Mouse (Mus musculus) CH12.LX (cell line): ENCODE results near the gene Tgif2. TPM values are rescaled to one million over a fixed set of nuclear protein-coding genes. Genes with fewer than 3 reads are reported as not detected.
A peak's percentile ranks its signal among the peaks of the same experiment; 100 is the strongest.
"Not testable (repeated sequence)": the region's sequence is repeated elsewhere in the genome, so short reads cannot be mapped to it uniquely, and the experiment has no call there.

Source experiments
- DNase-seq: peaks from one replicate; pipeline ENCODE4 v3.0.0-alpha.2; 2013; ENCODE audit errors: extremely low read depth
- H3K27ac ChIP-seq: 2 replicates; pipeline ENCODE4 v1.5.1; 2012; ENCODE audit warnings: low read depth, mild to moderate bottlenecking, control low read depth, moderate library complexity; ENCODE audit not compliant: insufficient read depth
- H3K27me3 ChIP-seq: replicated peaks from 2 replicates; pipeline ENCODE3; 2012; ENCODE audit warnings: inconsistent platforms
- H3K36me3 ChIP-seq, 2 experiments: replicated peaks in 1 of 2; 2 replicates each; pipeline versions ENCODE3 to v1.6.1; 2012; ENCODE audit warnings: inconsistent platforms in 1 of 2, low read length in 1 of 2, mild to moderate bottlenecking in 1 of 2, mixed read lengths in 1 of 2, moderate library complexity in 1 of 2; ENCODE audit not compliant: control insufficient read depth in 1 of 2, insufficient read depth in 1 of 2
- H3K4me1 ChIP-seq, 2 experiments: 2 replicates each; pipeline ENCODE4 v1.6.1; 2012; ENCODE audit warnings: inconsistent platforms in 1 of 2, moderate library complexity in 1 of 2; ENCODE audit not compliant: insufficient read depth in 2 of 2, control insufficient read depth in 1 of 2
- H3K4me2 ChIP-seq: 2 replicates; pipeline ENCODE4 v1.6.1; 2012; ENCODE audit warnings: low read depth, mild to moderate bottlenecking, control low read depth; ENCODE audit not compliant: poor library complexity, insufficient read depth, severe bottlenecking
- H3K4me3 ChIP-seq, 3 experiments: fragments of 150-350 bp in 1 of 3; sonication (generic) in 1 of 3; replicated peaks in 1 of 3; 2 replicates each; pipeline versions ENCODE3 to v1.5.1; 2011 to 2012; ENCODE audit warnings: low read depth in 2 of 3, low read length in 2 of 3, mild to moderate bottlenecking in 2 of 3, moderate library complexity in 2 of 3, control low read depth in 1 of 3, improper control_type of control experiment in 1 of 3, inconsistent platforms in 1 of 3, mixed read lengths in 1 of 3; ENCODE audit not compliant: poor library complexity in 1 of 3
- H3K79me2 ChIP-seq: replicated peaks from 2 replicates; pipeline ENCODE4 v1.6.1; 2012; ENCODE audit warnings: mild to moderate bottlenecking, moderate library complexity; ENCODE audit not compliant: control insufficient read depth, poor library complexity, insufficient read depth, severe bottlenecking; ENCODE audit errors: extremely low read depth
- H3K9ac ChIP-seq: 2 replicates; pipeline ENCODE4 v1.6.1; 2012; ENCODE audit warnings: low read depth, mild to moderate bottlenecking, control low read depth, moderate library complexity; ENCODE audit not compliant: insufficient read depth
- H3K9me3 ChIP-seq: replicated peaks from 2 replicates; pipeline ENCODE3; 2012; ENCODE audit warnings: low read length, inconsistent platforms, mixed read lengths
- CHD1 ChIP-seq: IDR thresholded peaks from 2 replicates; pipeline ENCODE4 v1.6.1; 2012; ENCODE audit warnings: low read depth, low read length, improper control_type of control experiment, inconsistent platforms
- CHD2 ChIP-seq: IDR thresholded peaks from 2 replicates; pipeline ENCODE4 v1.6.1; 2011; ENCODE audit warnings: low read length, improper control_type of control experiment
- CTCF ChIP-seq, 2 experiments: IDR thresholded peaks in 1 of 2; conservative IDR thresholded peaks in 1 of 2; 2 replicates each; pipeline ENCODE4 v1.5.1; 2011 to 2012; ENCODE audit warnings: low read depth in 2 of 2, low read length in 2 of 2, improper control_type of control experiment in 1 of 2, inconsistent platforms in 1 of 2, mild to moderate bottlenecking in 1 of 2, moderate library complexity in 1 of 2
- ELF1 ChIP-seq: IDR thresholded peaks from 2 replicates; pipeline ENCODE4 v1.6.1; 2014; ENCODE audit warnings: low read depth, mild to moderate bottlenecking, inconsistent platforms, low read length, improper control_type of control experiment
- EP300 ChIP-seq: IDR thresholded peaks from 2 replicates; pipeline ENCODE4 v1.6.1; 2011; ENCODE audit warnings: low read length, improper control_type of control experiment
- ETS1 ChIP-seq: conservative IDR thresholded peaks from 2 replicates; pipeline ENCODE4 v1.6.1; 2012; ENCODE audit warnings: low read depth, mild to moderate bottlenecking, inconsistent platforms, low read length, improper control_type of control experiment, moderate library complexity
- HCFC1 ChIP-seq: IDR thresholded peaks from 2 replicates; pipeline ENCODE4 v1.6.1; 2012; ENCODE audit warnings: low read depth, mild to moderate bottlenecking, inconsistent platforms, low read length, improper control_type of control experiment
- JUN ChIP-seq: IDR thresholded peaks from 2 replicates; pipeline ENCODE4 v1.6.1; 2011; ENCODE audit warnings: low read depth, mild to moderate bottlenecking, low read length, improper control_type of control experiment, moderate library complexity; ENCODE audit not compliant: insufficient read depth
- MAZ ChIP-seq: IDR thresholded peaks from 2 replicates; pipeline ENCODE4 v1.6.1; 2012; ENCODE audit warnings: low read depth, mild to moderate bottlenecking, inconsistent platforms, low read length, improper control_type of control experiment, moderate library complexity
- NELFE ChIP-seq: IDR thresholded peaks from 2 replicates; pipeline ENCODE4 v1.6.1; 2011; ENCODE audit warnings: low read depth, low read length, improper control_type of control experiment
- PAX5 ChIP-seq: IDR thresholded peaks from 2 replicates; pipeline ENCODE4 v1.6.1; 2012; ENCODE audit warnings: low read length, inconsistent platforms, mixed read lengths
- RAD21 ChIP-seq: IDR thresholded peaks from 2 replicates; pipeline ENCODE4 v1.6.1; 2011; ENCODE audit warnings: low read depth, mild to moderate bottlenecking, low read length, improper control_type of control experiment, moderate library complexity
- RCOR1 ChIP-seq: conservative IDR thresholded peaks from 2 replicates; pipeline ENCODE4 v1.6.1; 2012; ENCODE audit warnings: low read depth, mild to moderate bottlenecking, inconsistent platforms, low read length, improper control_type of control experiment
- SIN3A ChIP-seq: IDR thresholded peaks from 2 replicates; pipeline ENCODE4 v1.6.1; 2012; ENCODE audit warnings: low read length, improper control_type of control experiment, inconsistent platforms
- SMC3 ChIP-seq: IDR thresholded peaks from 2 replicates; pipeline ENCODE4 v1.6.1; 2011; ENCODE audit warnings: low read depth, low read length, improper control_type of control experiment
- TCF12 ChIP-seq: IDR thresholded peaks from 2 replicates; pipeline ENCODE4 v1.6.1; 2014; ENCODE audit warnings: low read depth, mild to moderate bottlenecking, inconsistent platforms, low read length, improper control_type of control experiment
- UBTF ChIP-seq: IDR thresholded peaks from 2 replicates; pipeline ENCODE4 v1.6.1; 2012; ENCODE audit warnings: low read depth, mild to moderate bottlenecking, inconsistent platforms, low read length, improper control_type of control experiment, moderate library complexity
- ZC3H11A ChIP-seq: IDR thresholded peaks from 2 replicates; pipeline ENCODE4 v1.6.1; 2012; ENCODE audit warnings: low read depth, mild to moderate bottlenecking, inconsistent platforms, low read length, improper control_type of control experiment
- ZKSCAN1 ChIP-seq: IDR thresholded peaks from 2 replicates; pipeline ENCODE4 v1.6.1; 2012; ENCODE audit warnings: low read depth, inconsistent platforms, low read length, improper control_type of control experiment, borderline replicate concordance
- ZMIZ1 ChIP-seq: IDR thresholded peaks from 2 replicates; pipeline ENCODE4 v1.6.1; 2012; ENCODE audit warnings: low read depth, mild to moderate bottlenecking, inconsistent platforms, low read length, improper control_type of control experiment
- dilution Hi-C: fragments of 300-500 bp; cut with MboI; formaldehyde crosslinking; loops from 2 replicates; pipeline ENCODE4 v1.14.3; 2020; ENCODE audit warnings: low sequenced_read_pairs; ENCODE audit not compliant: extremely low pct_unique_long_range_greater_than_20kb, extremely low pct_ligation_motif_present
- in situ Hi-C: fragments of 300-500 bp; cut with MboI; formaldehyde crosslinking; loops from 3 replicates; pipeline ENCODE4 v1.14.3; 2019; ENCODE audit warnings: low sequenced_read_pairs, low pct_ligation_motif_present, low pct_unique_long_range_greater_than_20kb, mixed read lengths
- polyA plus RNA-seq: library from polyadenylated mRNA; unstranded; fragments of >175 nt; gene quantifications from 2 replicates; pipeline ENCODE4 v1.2.1, GENCODE M21; 2012; ENCODE audit warnings: low read depth; ENCODE audit not compliant: insufficient read length
- total RNA-seq, 2 experiments: library from RNA; depleted of rRNA; stranded (reverse); fragments of 300-350 nt in 1 of 2; fragments of >200 nt in 1 of 2; gene quantifications; 2 replicates each; pipeline ENCODE4 v1.2.3; 2012 to 2014

Tgif2 gene
- total and polyA plus RNA-seq, 3 experiments = 10.3 to 12.2 (median 11.3) TPM

DNA sequence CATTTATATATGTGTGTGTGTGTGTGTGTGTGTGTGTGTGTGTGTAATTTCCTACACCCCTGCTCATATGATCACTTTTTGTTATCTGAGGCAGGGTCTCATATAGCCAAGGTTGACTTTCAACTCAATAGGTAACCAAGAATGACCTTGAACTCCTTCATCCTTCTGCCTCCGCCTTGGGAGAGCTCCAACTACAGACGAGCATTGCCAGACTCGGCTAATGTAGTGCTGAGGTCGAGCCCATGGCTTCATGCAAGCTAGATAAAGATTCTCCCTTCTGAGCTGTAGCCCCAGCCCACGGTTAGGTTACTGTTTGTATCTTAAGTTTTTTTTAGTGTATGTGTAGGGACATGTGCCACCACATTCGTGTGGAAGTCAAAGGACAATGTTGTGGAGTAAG is 62.1 kb downstream of the Tgif2 start:
- in situ Hi-C loops (no loop called here), dilution Hi-C loops (no loop called here)
- TF ChIP-seq SIN3A = no peak
- no peak for TF ChIP-seq PAX5
- TF ChIP-seq RCOR1 = no peak
- Histone ChIP-seq H3K9me3 (no peaks in the 10 kb centered on the region), H3K4me1 (no peaks in the 10 kb centered on the region; a peak in 1 of 4 replicates), H3K27me3 (no peaks in the 10 kb centered on the region), H3K27ac (no peak overlapping the region), H3K9ac (no peak overlapping the region), H3K4me3 (no peak overlapping the region), H3K79me2 (no peaks in the 10 kb centered on the region), H3K36me3 (no peaks in the 10 kb centered on the region), H3K4me2 (no peak overlapping the region)
- no peak for DNase-seq

DNA sequence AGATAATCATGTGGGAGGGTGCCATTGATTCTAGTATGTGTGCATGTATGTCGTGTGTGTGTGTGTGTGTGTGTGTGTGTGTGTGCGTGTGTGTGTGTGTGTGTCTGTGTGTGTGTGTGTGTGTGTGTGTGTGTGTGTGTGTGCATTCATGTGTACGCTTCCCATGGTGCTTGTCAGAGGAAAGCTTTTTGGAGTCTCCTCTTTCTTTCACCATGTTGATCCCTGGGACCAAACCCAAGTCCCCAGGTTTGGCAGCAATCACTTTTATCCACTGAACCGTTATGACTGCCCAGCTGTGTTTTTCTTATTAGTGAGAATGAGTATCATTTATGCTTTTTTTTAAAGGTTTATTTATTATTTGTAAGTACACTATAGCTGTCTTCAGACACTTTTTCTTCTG is 62.6 kb downstream of the Tgif2 start:
- not testable (repeated sequence) for H3K27me3 ChIP-seq

DNA sequence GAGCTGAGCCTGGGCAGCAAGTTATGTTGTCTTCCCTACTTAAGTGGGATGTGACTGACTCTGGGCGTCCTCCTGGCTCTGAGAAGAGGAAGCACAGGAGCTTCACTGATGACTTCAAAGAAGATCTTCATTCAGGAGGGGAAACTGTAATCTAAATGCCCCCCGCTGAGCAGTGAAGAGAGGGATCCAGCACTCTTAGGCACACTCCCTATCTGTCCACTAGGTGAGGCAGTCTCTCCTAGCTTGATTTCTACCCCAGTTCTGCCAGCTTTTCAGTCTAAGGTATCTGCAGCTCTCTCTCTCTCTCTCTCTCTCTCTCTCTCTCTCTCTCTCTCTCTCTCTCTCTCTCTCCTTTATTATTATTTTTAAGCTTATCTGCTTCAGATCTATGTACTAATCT is 63.6 kb downstream of the Tgif2 start:
- Histone ChIP-seq H3K27ac (no peak overlapping the region), H3K4me1 (peaks cover 4 to 7% of the 10 kb centered on the region in 2 experiments; a peak in 3 of 4 replicates), H3K79me2 (no peaks in the 10 kb centered on the region), H3K27me3 (no peaks in the 10 kb centered on the region), H3K4me3 (no peak overlapping the region), H3K9ac (no peak overlapping the region), H3K9me3 (no peaks in the 10 kb centered on the region), H3K4me2 (no peak overlapping the region), H3K36me3 (no peaks in the 10 kb centered on the region)
- in situ Hi-C loops (no loop called here), dilution Hi-C loops (no loop called here)
- DNase-seq = no peak
- no peak for TF ChIP-seq MAZ
- TF ChIP-seq JUN = no peak
- no peak for TF ChIP-seq ZMIZ1
- no peak for TF ChIP-seq CHD1
- peak; percentile 51 for TF ChIP-seq RAD21
- TF ChIP-seq ZC3H11A = no peak
- peak; percentile 7 to 63; a peak in 2 of 4 replicates for TF ChIP-seq CTCF (conservative IDR thresholded peaks at IDR 0.05 in 1 of 2, IDR thresholded peaks at IDR 0.05 in 1 of 2; ENCODE audit: low read depth in 2 of 2, low read length in 2 of 2)
- TF ChIP-seq PAX5 = no peak
- TF ChIP-seq TCF12 = no peak
- TF ChIP-seq EP300 = no peak
- no peak for TF ChIP-seq ETS1
- no peak for TF ChIP-seq HCFC1
- no peak for TF ChIP-seq CHD2
- peak; percentile 57 for TF ChIP-seq SMC3
- TF ChIP-seq UBTF = no peak
- TF ChIP-seq NELFE = no peak
- no peak for TF ChIP-seq ZKSCAN1
- no peak for TF ChIP-seq ELF1

More for the DNA sequence above, 62.6 kb downstream of the Tgif2 start:
- in situ Hi-C loops, H3K79me2 ChIP-seq, H3K4me3 ChIP-seq, H3K9me3 ChIP-seq, DNase-seq, H3K9ac ChIP-seq, H3K36me3 ChIP-seq, H3K4me1 ChIP-seq, dilution Hi-C loops, H3K4me2 ChIP-seq, H3K27ac ChIP-seq: not testable (repeated sequence)
